Mouse (Mus musculus) heart, adult 2 months (tissue): ENCODE results near the gene Wdr5.

ENCODE experiments used
- CTCF ChIP-seq: fragments of 200-600 bp; IDR thresholded peaks from 2 replicates; pipeline ENCODE4 v1.8.1; 2022; ENCODE audit warnings: antibody characterized with exemption, mild to moderate bottlenecking, moderate library complexity
- EP300 ChIP-seq: fragments of 200-500 bp; IDR thresholded peaks from 2 replicates; pipeline ENCODE4 v1.6.1; 2011; ENCODE audit warnings: low read depth, low read length, control low read depth; ENCODE audit not compliant: insufficient read depth

DNA sequence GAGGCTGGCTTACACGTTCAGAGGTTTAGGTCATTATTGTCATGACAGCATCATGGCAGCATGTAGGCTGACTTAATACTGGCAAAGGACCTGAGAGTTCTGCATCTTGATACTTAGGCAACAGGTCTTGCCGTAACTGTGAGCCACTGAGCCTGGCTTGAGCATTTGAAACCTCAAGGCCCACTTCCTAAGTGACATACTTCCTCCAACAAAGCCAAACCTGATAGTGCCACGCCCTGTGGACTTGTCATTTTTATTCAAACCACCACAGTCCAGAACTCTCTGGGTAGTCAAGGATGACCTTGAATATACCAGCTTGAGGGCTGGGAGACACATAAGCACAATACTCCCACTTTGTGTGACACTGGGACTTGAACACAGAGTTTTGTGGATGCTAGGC, 2.0 kb upstream of the Wdr5 start:
- no peak for TF ChIP-seq CTCF
- no peak for TF ChIP-seq EP300
